Mouse (Mus musculus): ENCODE data around the gene 4921511M17Rik. TPM values are rescaled to one million over a fixed set of nuclear protein-coding genes. Genes with fewer than 3 reads are reported as not detected.
"Not testable (repeated sequence)": the region's sequence is repeated elsewhere in the genome, so short reads cannot be mapped to it uniquely, and the experiment has no call there.

4921511M17Rik gene
- total RNA-seq (2014; rRNA removed) (not detected in 2 replicates), polyA plus RNA-seq (2015; fragmentation: Nextera tagmentation; extraction: Ambion mirVana) (not detected in 2 replicates)

GRCm38 (mm10) chrX:154033727-154034126 is at the start of gene 4921511M17Rik:
Gene 4921511M17Rik, minus strand, starts transcription at chrX:154033827.
- not testable (repeated sequence) for H3K27me3 ChIP-seq (ENCODE audit: insufficient read depth, low read length); H3K9ac ChIP-seq; H3K36me3 ChIP-seq (ENCODE audit: insufficient read depth); H3K4me3 ChIP-seq (ENCODE audit: low read depth, low read length); H3K9me3 ChIP-seq (ENCODE audit: low read length); ATAC-seq; H3K4me1 ChIP-seq (ENCODE audit: insufficient read depth); H3K27ac ChIP-seq (ENCODE audit: low read depth, low read length); DNase-seq; H3K4me2 ChIP-seq (ENCODE audit: low read depth)

- H3K36me3 ChIP-seq (ENCODE audit: insufficient read depth); H3K9me3 ChIP-seq (ENCODE audit: low read length); H3K4me1 ChIP-seq (ENCODE audit: insufficient read depth); H3K4me3 ChIP-seq (ENCODE audit: low read depth, low read length); H3K27ac ChIP-seq (ENCODE audit: low read depth, low read length); H3K4me2 ChIP-seq (ENCODE audit: low read depth); DNase-seq; ATAC-seq; H3K9ac ChIP-seq; H3K27me3 ChIP-seq (ENCODE audit: insufficient read depth, low read length): not testable (repeated sequence)
Observed at GRCm38 (mm10) chrX:154054939-154055338, 21.3 kb upstream of the 4921511M17Rik start, which contains the start of gene Gm10057. Gene Gm10057, minus strand, starts transcription at chrX:154055039.

- H3K9ac ChIP-seq; H3K36me3 ChIP-seq (ENCODE audit: insufficient read depth); H3K27ac ChIP-seq (ENCODE audit: low read depth, low read length); H3K4me1 ChIP-seq (ENCODE audit: insufficient read depth); H3K9me3 ChIP-seq (ENCODE audit: low read length); DNase-seq; H3K27me3 ChIP-seq (ENCODE audit: insufficient read depth, low read length); H3K4me3 ChIP-seq (ENCODE audit: low read depth, low read length); H3K4me2 ChIP-seq (ENCODE audit: low read depth); ATAC-seq: not testable (repeated sequence)
Observed at GRCm38 (mm10) chrX:154012540-154012939, 21.1 kb downstream of the 4921511M17Rik start, which contains the start of gene Samt1. Gene Samt1, minus strand, starts transcription at chrX:154012640.

GRCm38 (mm10) chrX:153976914-153977313 is 56.7 kb downstream of the 4921511M17Rik start:
- not testable (repeated sequence) for H3K27me3 ChIP-seq (ENCODE audit: insufficient read depth, low read length); ATAC-seq; H3K27ac ChIP-seq (ENCODE audit: low read depth, low read length); H3K9me3 ChIP-seq (ENCODE audit: low read length); H3K9ac ChIP-seq; H3K4me3 ChIP-seq (ENCODE audit: low read depth, low read length); H3K36me3 ChIP-seq (ENCODE audit: insufficient read depth); H3K4me1 ChIP-seq (ENCODE audit: insufficient read depth); H3K4me2 ChIP-seq (ENCODE audit: low read depth); DNase-seq
- no CpG with 5 or more reads among the region's 2 CpGs for WGBS

- H3K4me3 ChIP-seq (ENCODE audit: low read depth, low read length); H3K9ac ChIP-seq; ATAC-seq; H3K4me2 ChIP-seq (ENCODE audit: low read depth); H3K27me3 ChIP-seq (ENCODE audit: insufficient read depth, low read length); H3K27ac ChIP-seq (ENCODE audit: low read depth, low read length); H3K4me1 ChIP-seq (ENCODE audit: insufficient read depth); H3K9me3 ChIP-seq (ENCODE audit: low read length); DNase-seq; H3K36me3 ChIP-seq (ENCODE audit: insufficient read depth): not testable (repeated sequence)
- 25% methylated on average over 4 of the region's 4 CpGs for WGBS
Observed at GRCm38 (mm10) chrX:153976467-153976866, 57.2 kb downstream of the 4921511M17Rik start.

- no peak overlapping the region for H3K9ac ChIP-seq
- no peaks in the 10 kb centered on the region for H3K36me3 ChIP-seq (ENCODE audit: insufficient read depth)
- H3K27me3 ChIP-seq (ENCODE audit: insufficient read depth, low read length) = no peaks in the 10 kb centered on the region
- peak; percentile 36 for TF ChIP-seq CTCF (IDR thresholded peaks at IDR 0.05; ENCODE audit: low read depth)
- DNase-seq (no peak), ATAC-seq (no peak)
- no peak overlapping the region for H3K4me2 ChIP-seq (ENCODE audit: low read depth)
- 30% methylated on average over 2 of the region's 2 CpGs for WGBS
- no peak overlapping the region for H3K4me3 ChIP-seq (ENCODE audit: low read depth, low read length)
- H3K27ac ChIP-seq (ENCODE audit: low read depth, low read length) = no peak overlapping the region
- no peaks in the 10 kb centered on the region for H3K4me1 ChIP-seq (ENCODE audit: insufficient read depth)
- H3K9me3 ChIP-seq (ENCODE audit: low read length) = no peaks in the 10 kb centered on the region
Observed at GRCm38 (mm10) chrX:153974450-153974849, 59.2 kb downstream of the 4921511M17Rik start.

Other genes with a start within 250 kb of the 4921511M17Rik start
- 20.4 and 27.3 TPM in 2 replicates for gene Spin2c, start 201.6 kb downstream of the 4921511M17Rik start, total RNA-seq (2014; rRNA removed)
- gene Spin2c, start 201.6 kb downstream of the 4921511M17Rik start, polyA plus RNA-seq (2015; fragmentation: Nextera tagmentation; extraction: Ambion mirVana) = 27.6 and 31.5 TPM in 2 replicates
- not detected in 2 replicates for gene Samt1, start 21.2 kb downstream of the 4921511M17Rik start, total RNA-seq (2014; rRNA removed)
- gene Samt1, start 21.2 kb downstream of the 4921511M17Rik start, polyA plus RNA-seq (2015; fragmentation: Nextera tagmentation; extraction: Ambion mirVana) = not detected in 2 replicates
- not detected in 2 replicates for gene Gm10057, start 21.2 kb upstream of the 4921511M17Rik start, total RNA-seq (2014; rRNA removed)
- gene Gm10057, start 21.2 kb upstream of the 4921511M17Rik start, polyA plus RNA-seq (2015; fragmentation: Nextera tagmentation; extraction: Ambion mirVana) = not detected in 2 replicates
- gene Gm15140, start 86.9 kb upstream of the 4921511M17Rik start, total RNA-seq (2014; rRNA removed) = not detected in 2 replicates
- gene Gm15140, start 86.9 kb upstream of the 4921511M17Rik start, polyA plus RNA-seq (2015; fragmentation: Nextera tagmentation; extraction: Ambion mirVana) = not detected in 2 replicates